Mouse (Mus musculus) CD4-positive, CD25-positive, alpha-beta regulatory T cell, adult 2 months (primary cell): ENCODE results near the gene Trmt1.

ENCODE experiments used
- DNase-seq: peaks from one replicate; pipeline ENCODE4 v3.0.0-alpha.2; 2012; ENCODE audit warnings: low read depth, low spot score

The Trmt1 gene

GRCm38 (mm10) chr8:84731371-84732177 lies 45.5 kb downstream of the Trmt1 start:
- DNase-seq: no peak

DNA sequence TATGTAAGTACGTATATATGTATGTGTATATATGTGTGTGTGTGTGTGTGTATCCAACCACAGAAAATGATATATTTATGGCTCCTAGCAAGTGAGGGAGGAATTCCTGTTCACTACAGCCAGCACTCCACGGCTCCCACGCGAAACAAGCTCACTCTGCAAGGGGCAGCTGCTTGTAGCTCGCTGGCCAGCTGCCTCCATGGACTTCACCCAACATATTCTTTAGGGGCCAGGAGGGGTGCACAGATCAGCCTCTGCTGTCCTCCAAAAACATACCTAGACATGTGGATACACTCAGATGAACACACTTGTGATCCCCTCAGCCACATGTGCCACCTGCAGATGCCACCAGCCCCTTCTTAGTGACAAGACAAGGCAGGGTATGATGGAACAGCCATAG lies 46.4 kb downstream of the Trmt1 start:
- DNase-seq: no peak

- no peak for DNase-seq
Measured at GRCm38 (mm10) chr8:84732996-84733395, 46.9 kb downstream of the Trmt1 start.

GRCm38 (mm10) chr8:84733959-84734358 lies 47.9 kb downstream of the Trmt1 start:
- no peak for DNase-seq

GRCm38 (mm10) chr8:84734680-84735079 lies 48.6 kb downstream of the Trmt1 start:
- DNase-seq: no peak

GRCm38 (mm10) chr8:84735597-84735996 lies 49.5 kb downstream of the Trmt1 start:
- no peak for DNase-seq

DNA sequence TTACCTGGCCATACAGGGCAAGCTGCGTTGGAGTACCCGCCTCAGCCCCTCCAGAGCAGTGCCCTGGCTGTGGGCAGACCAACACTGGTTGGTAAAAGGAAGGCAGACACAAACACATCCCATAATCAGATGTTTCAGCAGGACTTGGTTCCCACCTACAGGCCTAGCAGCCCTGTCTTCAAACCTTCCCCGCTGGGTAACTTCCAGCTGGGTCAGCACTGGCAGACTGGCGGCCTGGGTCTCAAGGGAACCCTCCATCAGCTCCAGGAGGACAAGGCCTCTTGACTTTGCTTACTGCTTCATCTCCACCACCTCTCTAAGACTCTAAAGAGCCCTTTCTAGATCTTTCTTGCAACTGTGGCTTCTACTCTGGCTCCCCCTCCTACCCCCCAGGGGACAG lies 50.4 kb downstream of the Trmt1 start:
- DNase-seq: no peak

GRCm38 (mm10) chr8:84737608-84738007 lies 51.5 kb downstream of the Trmt1 start:
- peak; percentile 91 for DNase-seq

DNA sequence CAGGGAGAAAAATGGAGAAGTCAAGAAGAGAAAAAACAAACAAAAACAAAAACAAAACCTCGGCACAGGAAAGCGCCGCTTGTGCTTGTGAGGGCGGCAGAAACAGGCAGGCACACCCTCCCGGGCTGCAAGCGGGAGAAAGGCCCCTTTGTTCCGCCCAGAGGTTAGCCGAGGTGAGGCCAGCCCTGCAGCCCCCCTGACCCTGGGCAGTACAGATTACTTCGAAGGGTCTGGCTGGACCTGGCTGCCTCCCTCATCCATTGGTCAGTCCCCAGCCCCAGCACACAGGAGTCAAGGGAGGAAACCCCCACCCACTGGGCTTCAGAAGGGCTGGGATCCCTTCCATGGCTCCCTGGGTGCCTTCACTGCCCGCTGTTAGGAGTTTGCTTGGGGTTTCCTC lies 52.2 kb downstream of the Trmt1 start:
- DNase-seq: no peak

- no peak for DNase-seq
Measured at GRCm38 (mm10) chr8:84738715-84739400, 52.8 kb downstream of the Trmt1 start.

GRCm38 (mm10) chr8:84739401-84739742 lies 53.3 kb downstream of the Trmt1 start:
- no peak for DNase-seq

GRCm38 (mm10) chr8:84740895-84741843 lies 55.1 kb downstream of the Trmt1 start:
- DNase-seq: no peak

DNA sequence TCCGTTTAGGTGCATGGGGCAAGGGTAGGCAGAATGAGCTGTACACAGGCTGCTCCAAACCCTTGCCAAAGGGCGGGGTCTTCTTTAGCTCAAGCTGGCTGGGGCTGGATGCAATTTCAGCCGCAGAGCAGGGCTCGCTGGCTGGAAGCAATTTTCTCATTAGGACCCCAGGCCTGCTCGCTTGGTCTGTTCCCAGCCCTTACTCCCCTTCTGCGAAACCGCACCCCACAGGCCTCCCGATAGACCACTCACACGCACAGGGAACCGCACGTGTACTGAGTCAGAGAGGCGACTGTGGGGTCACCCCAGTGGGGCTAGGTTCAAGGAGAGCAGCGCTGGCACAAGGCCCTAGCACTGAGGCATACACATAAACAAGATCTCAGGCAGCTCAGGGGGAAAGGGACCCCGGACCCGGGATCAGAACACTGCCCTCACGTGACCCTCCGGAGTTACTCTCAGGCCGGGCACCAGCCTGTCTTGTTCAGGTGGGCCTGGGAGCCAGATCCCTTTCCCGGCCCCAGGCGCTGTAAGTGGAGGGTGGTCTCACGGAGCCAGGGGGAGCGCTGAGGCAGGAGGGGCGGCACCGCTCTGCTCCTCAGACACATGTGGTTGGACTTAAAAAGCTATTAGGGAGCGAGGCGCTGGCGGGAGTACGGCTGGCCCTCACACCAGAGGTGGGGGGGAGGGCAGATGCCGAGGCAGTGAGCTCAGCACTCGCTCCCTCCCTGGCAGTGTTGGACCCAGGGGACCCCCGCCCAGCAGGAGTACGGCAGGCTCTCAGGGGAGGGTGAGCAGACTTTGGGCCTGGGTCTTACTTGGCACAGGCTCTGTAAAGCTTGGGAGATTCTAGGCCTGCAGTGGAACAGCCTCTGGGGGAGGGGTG lies 56.3 kb downstream of the Trmt1 start:
- DNase-seq: no peak

DNA sequence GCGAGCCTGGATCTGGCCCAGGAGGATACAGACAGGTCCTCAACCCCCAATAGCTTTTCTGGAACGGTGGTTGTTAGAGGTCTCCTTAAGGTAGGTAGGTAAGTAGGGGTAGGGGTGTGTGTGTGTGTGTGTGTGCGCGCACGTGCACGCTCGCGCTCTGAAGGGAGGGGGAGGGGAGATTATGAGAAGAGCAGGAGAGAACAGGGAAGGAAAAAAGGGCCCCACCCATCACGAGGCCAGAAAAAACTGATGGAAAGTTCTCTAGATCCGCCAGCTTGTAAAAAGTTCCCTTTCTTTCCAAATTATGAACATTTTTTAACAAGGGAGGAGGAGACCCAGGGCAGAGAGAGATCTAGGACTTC lies 56.9 kb downstream of the Trmt1 start:
- no peak for DNase-seq

- no peak for DNase-seq
Measured at GRCm38 (mm10) chr8:84743517-84744420, 57.7 kb downstream of the Trmt1 start.

DNA sequence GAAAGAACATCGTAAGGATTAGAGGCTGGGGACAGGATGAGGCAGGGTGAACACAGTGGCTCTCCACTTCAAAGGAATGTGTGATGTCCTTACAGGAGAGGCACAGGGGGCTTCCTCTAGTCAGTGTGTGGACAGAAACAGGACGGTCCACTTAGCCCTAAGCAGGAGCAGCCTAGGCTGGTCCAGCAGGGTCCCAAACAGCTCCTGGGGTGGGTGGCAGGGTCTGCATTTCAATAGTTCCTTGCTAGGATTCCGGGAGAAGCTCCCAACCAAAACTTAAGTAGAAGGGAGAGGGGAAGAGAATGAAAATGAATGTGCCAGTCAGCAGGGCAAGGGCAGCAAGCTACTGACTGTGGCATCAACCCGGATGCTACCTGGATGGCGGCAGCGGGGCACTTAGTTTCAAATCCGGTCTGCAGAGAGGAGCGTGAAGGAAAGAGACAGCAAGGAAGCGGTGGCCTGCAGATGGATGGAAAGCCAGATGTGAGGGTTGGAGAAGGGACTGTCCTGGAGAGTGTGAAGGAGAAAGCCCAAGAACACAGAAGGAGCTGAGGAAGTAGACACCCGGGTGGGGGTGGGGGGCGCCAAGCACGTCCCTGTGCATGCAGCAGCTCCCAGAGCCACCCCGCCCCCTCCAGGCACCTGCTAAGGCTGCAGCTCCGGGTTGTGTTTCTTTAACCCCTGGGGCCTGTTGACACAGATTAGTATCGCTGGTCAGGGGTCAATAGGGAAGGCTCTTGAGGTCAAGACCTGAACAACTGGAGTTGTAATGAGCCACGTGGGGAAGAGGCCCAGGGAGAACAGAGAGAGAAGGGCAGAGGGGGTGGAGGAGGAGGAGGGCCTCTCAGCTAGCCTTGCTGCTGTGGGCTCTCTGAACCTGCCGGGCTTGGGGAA lies 59.2 kb downstream of the Trmt1 start:
- peak; percentile 63 for DNase-seq
